Mouse (Mus musculus) left cerebral cortex, postnatal 25 days (tissue): ENCODE measurements around the gene Thsd4. TPM values are rescaled to one million over a fixed set of nuclear protein-coding genes. Genes with fewer than 3 reads are reported as not detected.

ENCODE experiments used
- DNase-seq, 2 experiments: peaks; one replicate each; pipeline ENCODE4 v3.0.0; 2022; ENCODE audit warnings: low spot score in 2 of 2, mixed read lengths in 1 of 2
- intact Hi-C: fragments of 180-260 bp; cut with DNase I; formaldehyde crosslinking; loops from one replicate; pipeline ENCODE4 v1.15.1; 2025
- total RNA-seq, 2 experiments: library from RNA; stranded (reverse); gene quantifications; 2 replicates each; pipeline ENCODE4 v1.2.3; 2021

The Thsd4 gene
- total RNA-seq, 2 experiments from 2014 or later: 4.7 to 6.2 TPM

DNA sequence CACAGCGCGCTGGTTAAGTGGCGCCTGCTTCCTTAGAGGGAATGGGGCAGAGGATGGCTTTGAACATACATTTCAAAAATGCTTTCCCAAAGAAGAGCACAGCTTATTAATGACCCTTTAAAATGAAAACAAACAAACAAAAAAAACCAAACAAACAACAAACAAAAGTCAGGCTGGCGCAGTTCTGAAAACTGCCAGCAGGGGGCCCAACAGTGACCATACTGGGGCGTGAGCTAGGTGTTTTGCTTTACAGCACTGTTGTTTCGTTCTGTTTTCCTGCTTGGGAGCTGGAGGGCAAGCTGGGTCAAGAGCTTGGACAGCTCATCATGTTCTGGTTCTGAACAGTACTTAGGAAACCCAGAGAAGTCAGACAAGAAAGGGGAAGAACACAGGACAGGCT, 278.3 kb downstream of the Thsd4 start:
- intact Hi-C loops: no loop called here
- DNase-seq: no peak

DNA sequence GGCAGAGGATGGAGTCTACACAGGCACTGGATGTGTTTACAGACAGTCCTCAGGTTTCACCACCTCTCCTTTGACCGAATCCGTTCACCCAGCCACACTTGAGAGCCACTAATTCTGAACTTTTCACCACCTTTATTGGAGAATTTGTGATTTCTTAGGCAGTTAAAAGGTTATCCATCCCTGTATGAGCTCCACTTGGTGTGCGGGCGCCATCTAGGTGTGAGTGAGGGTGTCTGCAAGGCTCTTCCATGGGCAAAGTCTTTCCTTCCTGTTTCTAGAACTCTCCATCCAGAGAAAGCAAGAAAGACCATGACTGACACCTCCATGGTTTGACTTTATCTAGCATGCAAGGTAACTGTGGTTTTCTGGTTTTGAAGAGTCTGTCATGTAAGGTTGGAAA, 284.2 kb downstream of the Thsd4 start:
- peak; percentile 48 to 64 for DNase-seq
- intact Hi-C loops: loop anchor here (1.0 kb wide), 1 partner anchor 278 kb away; no protein-coding TSS in a partner anchor

- no peak for DNase-seq
- intact Hi-C loops: no loop called here
These were observed 285.7 kb downstream of the Thsd4 start for GRCm38 (mm10) chr9:60236155-60236554.

DNA sequence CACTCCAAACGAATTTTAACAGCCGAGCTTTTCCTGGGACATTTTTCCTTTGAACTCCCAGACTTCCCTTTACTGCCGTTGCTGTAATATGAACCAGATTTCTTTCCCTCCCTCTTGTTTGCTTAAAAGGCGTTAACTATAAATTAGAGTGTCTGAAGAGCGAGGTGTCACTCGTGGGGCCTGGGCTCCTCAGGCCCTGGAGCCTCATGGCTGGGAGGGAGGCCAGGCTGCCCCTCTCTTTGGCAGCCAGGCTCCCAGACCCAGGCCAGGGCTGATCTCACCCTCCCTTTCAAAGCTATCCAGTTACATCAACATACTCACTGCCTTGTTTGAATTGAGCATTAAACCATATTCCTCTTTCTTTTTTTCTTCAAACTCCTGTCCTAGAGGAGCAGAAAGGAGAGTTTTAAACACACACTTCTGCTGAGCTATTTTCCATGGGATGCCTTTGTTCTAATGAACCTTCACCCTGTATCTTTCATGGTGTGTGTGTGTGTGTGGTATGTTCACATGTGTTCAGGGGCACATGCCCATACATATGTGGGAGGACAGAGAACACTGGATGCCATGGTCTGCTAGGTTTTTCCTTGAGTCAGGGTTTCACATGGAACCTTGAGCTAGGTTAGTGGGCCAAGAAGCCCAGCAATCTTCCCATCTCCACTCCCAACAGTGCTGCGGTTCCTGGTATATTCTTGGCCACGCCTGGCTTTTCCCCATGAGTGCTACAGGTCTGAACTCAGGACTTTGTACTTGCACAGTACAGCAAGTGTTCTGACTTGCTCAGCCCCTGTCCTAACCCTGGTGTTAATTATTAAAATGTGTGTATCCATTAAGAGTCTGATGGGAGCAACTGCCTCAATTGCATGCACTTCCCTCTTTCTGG, 287.4 kb downstream of the Thsd4 start:
- no peak for DNase-seq
- intact Hi-C loops: no loop called here

DNA sequence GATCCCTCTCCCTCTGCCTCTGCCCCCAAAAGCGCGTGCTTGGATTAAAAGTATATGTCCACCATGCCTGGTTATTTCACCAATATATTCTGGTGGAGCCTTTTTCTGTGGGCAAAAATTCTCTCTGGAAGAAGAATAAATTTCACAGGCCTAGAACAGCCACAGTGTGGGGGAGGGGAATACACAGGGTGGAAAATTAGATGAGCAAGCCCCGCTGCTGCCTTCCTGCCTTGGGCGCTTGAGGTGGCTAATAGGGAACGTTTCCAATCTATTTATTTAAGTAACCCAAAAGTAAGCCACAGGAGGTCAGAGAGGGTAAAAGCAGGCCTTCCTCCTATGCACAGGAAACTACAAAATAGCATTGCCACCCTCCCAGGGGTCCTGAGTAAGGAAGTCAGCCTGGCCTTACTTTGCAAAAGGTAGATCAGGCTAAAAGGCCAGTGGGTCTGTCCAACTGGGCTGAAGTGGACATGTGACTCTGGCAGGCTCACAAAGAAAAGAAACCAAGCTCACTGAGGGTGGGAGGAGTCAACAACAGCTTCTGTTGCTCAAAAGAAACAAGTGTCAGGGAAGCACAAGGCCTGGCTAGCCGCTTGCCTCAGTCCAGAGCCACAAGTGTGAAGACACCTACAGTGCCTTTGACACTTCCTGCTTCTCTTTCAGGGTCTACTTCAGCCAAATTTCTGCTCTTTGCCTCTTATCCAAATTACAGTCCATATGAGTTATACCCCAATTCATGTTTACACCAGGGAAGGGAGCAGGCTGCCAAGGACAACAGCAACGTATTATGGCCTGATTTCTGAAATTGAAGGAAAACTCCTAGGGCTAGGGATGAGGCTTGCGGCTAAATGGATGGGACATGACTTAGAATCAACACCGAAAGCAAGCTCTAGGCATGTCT, 289.6 kb downstream of the Thsd4 start:
- intact Hi-C loops: no loop called here
- no peak for DNase-seq

DNA sequence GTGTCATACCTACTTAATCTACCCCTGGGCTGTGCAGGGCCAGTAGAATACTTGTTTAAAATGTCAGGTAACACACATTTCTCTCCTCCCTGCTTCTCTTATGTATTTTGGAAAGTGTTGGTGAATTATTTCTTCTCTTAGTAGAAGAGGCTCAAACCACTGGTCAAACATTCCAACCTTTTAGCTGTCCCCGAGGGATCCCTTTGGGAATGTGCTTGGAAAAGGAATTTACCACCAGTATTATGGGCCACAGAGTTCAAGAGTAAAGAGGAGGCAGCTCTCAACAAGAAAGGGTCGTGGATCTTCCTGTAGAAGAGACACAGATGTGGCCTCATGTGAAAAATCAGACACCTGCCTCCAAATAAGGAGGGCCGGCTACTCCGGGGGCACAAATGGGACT, 292.4 kb downstream of the Thsd4 start:
- no peak for DNase-seq
- intact Hi-C loops: no loop called here

DNA sequence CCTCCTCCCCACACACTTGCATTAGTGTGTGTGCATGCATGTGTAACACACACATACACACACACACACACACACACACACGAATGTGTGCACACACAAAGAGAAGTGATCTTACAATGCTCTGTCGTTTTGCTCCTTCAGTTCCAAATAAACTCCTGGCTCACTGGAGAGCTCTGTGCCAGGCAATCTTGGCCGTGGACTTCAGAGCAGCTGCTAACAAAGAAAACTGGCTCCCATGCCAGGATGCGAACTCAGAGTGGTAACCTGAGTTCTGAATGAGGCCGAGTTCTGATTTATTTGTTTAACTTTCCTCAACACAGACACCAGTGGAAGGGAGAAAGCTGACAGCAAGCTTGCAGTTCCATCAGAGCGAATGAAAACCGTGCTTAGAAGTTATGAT, 294.1 kb downstream of the Thsd4 start:
- intact Hi-C loops: no loop called here
- DNase-seq: peak; percentile 13 to 33

- intact Hi-C loops: no loop called here
- DNase-seq: peak in 1 of 2 experiments; percentile 19
These were observed 295.2 kb downstream of the Thsd4 start for GRCm38 (mm10) chr9:60226679-60227078.

DNA sequence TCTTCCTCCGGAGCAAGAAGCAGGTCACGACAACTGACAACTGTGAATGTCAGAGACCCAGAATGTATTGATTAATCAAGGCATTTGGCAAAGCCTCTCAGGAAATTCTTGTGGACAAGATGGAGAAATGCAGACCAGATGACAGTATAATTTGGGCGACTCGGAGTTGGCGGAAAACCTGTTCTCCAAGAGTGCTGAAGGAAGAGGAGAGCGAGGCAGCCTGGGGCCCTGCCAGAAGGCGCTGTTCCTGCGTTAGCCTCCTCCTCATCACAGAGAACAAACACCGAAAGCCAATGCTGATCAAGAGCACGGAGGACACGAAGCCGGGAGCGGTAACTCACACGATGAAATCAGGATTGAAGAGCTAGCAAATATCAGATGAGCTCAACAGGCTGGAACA, 295.7 kb downstream of the Thsd4 start:
- DNase-seq: peak; percentile 41 to 64

GRCm38 (mm10) chr9:60225453-60225852, 296.4 kb downstream of the Thsd4 start:
- DNase-seq: no peak
- intact Hi-C loops: no loop called here

More for the DNA sequence above, 295.7 kb downstream of the Thsd4 start:
- intact Hi-C loops: no loop called here

DNA sequence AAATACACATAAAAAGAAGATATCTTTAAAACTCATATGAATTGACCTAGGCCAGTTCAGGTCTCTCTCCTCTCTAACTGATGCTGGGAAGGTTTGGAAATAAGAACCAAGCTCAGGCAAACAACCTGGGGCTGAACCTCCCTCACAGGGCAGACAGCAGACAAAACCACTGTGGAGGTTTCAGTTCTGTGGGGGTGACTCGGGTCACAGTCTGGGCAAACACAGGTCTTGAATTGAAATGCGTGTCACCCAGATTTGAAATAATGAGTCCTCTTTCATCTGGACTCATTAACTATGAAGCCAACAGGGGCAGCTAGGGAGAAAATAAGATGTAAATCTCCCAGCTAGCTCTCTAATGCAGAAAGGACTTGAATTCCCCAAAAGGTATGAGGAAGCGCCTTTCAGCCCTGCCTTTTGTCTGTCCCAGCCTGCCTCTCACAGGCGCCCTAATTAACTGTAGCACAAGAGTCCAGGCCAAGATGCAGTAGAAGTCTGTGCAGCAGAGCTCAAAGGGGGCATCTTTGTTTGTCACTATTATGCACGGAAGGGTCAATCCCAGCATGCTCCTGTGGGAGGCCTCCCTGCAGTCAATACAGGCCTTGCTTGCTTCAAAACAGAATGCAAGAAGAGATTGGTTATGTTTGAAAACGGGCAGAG, 297.7 kb downstream of the Thsd4 start:
- intact Hi-C loops: no loop called here
- peak in 1 of 2 experiments; percentile 32 for DNase-seq

DNA sequence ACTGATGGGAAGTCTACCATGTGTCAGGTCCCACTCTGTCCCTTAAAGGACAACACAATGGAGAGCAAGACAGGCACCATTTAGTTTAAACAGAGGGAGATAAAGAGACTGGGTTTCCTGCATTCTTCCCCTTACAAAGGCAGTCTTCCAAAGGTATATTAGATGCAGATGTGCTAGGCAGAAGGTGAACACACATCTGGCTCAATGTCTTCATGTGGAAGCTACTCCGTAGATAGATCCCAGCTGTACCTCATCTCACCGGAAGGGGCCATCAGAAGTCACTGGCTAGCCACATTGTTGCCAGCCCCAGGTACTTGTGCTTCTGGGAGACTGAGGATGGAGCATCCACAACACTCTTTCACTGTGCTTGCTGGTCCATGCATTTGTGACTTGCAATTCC, 301.4 kb downstream of the Thsd4 start:
- intact Hi-C loops: no loop called here
- DNase-seq: no peak

GRCm38 (mm10) chr9:60218396-60218795, 303.4 kb downstream of the Thsd4 start:
- DNase-seq: no peak

GRCm38 (mm10) chr9:60216029-60216428, 305.8 kb downstream of the Thsd4 start:
- intact Hi-C loops: no loop called here
- no peak for DNase-seq

More at GRCm38 (mm10) chr9:60218396-60218795, 303.4 kb downstream of the Thsd4 start:
- intact Hi-C loops: no loop called here

DNA sequence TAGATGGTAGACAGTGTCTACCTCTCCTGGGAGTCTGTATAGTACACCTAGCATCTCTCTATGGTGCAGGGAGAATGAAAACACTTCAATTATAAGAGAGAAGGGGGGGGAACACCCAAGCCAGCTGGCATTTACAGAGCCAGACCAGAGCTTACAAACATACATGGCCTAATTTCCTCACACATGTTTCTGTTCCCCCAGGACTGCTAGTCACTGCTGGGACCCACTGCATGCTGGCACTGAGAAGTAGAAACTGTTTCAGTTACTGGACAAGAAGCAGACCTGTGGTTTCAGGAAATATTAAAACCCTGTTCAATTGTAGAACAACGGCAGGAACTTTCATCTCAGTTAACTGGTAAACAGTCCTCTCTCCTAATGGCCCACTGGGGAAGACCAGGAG, 308.7 kb downstream of the Thsd4 start:
- DNase-seq: no peak
- intact Hi-C loops: no loop called here

DNA sequence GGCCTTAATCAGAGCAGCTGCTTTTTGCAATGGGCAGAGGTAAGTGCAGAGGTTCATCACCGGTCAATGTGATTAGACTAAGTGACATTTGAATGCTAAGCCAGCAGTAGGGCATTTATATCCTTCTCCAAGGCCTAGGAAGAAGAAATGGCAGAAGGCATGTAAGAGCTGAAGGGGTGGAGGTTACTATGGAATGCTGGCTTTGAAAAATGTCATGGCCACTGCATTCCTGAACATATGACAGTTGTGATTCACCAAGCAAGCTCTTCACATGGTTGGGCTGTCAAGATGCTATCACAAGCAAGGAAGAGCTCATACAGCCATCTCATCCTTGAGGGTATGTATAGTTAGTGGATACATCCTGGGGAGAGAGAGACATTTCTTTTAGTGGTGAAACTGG, 313.0 kb downstream of the Thsd4 start:
- no peak for DNase-seq
- intact Hi-C loops: no loop called here

- intact Hi-C loops: no loop called here
- peak in 1 of 2 experiments; percentile 38 for DNase-seq
These were observed 318.7 kb downstream of the Thsd4 start for GRCm38 (mm10) chr9:60203141-60203540.

GRCm38 (mm10) chr9:60200436-60200835, 321.4 kb downstream of the Thsd4 start:
- DNase-seq: peak in 1 of 2 experiments; percentile 52
- intact Hi-C loops: no loop called here

GRCm38 (mm10) chr9:60198530-60199200, 323.2 kb downstream of the Thsd4 start:
- intact Hi-C loops: no loop called here
- DNase-seq: no peak
